Mouse (Mus musculus) lung, adult 2 months (tissue): Measurements from ENCODE around the gene Cldn8.

Source experiments
- CTCF ChIP-seq: fragments of 200-500 bp; IDR thresholded peaks from 2 replicates; pipeline ENCODE4 v1.5.1; 2011; ENCODE audit warnings: mild to moderate bottlenecking, low read length, control low read depth; ENCODE audit not compliant: insufficient read depth
- POLR2A ChIP-seq: fragments of 200-500 bp; IDR thresholded peaks from 2 replicates; pipeline ENCODE4 v1.6.1; 2011; ENCODE audit warnings: low read depth, mild to moderate bottlenecking, control low read depth, low read length, borderline replicate concordance; ENCODE audit errors: extremely low read depth

- no peak for TF ChIP-seq POLR2A
- no peak for TF ChIP-seq CTCF
These were observed 39.5 kb upstream of the Cldn8 start for GRCm38 (mm10) chr16:88602464-88602863.
